Mouse (Mus musculus): Measurements from ENCODE around the gene Rbfox1.

The Rbfox1 gene

GRCm38 (mm10) chr16:5992045-5993011 is 107.2 kb downstream of the Rbfox1 start:
- peak; percentile 38 to 47 for DNase-seq (ENCODE audit: low spot score in 2 of 2)

GRCm38 (mm10) chr16:5997136-5997535 is 112.0 kb downstream of the Rbfox1 start:
- peak in 1 of 2 experiments; percentile 28 for DNase-seq (ENCODE audit: low spot score in 2 of 2)

DNA sequence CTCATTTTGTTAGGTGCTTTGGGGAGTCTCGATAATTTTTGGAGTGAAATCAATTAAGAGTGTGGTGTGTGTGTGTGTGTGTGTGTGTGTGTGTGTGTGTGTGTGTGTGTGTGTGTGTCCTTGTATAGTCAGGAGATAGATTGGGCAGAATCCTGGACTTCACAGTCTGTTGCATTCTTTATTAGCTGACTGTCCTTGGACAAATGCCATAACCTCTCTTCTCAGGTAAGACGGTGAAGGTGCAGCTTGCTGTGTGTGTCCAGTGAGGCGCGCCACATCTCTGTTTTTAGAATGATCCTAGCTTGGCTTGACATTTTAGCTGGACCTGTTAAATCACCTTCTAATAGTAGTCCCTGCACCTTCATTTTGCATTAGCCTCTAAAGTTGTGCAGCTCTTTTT is 112.5 kb downstream of the Rbfox1 start:
- no peak for DNase-seq (ENCODE audit: low spot score in 2 of 2)

GRCm38 (mm10) chr16:6000016-6000415 is 114.9 kb downstream of the Rbfox1 start:
- no peak for DNase-seq (ENCODE audit: low spot score in 2 of 2)

DNA sequence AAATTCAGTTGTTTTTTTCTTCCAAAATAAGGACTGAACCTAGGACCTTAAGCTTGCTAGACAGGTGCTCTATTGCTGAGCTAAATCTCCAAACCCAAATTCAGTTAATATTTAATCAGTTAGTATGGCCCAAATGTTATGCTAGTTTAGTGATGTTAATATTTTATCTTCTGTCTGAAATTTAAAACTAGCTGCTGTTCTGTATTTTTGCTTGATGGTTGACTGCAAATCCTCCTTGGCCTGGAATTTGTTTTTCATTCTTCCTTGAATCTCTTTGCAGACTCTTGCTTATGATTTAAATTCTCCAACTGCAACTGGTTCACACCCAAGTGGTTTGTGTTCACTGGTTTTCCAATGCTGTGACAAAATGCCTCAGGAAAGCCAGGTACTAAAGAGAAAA is 121.8 kb downstream of the Rbfox1 start:
- no peak for DNase-seq (ENCODE audit: low spot score in 2 of 2)

DNA sequence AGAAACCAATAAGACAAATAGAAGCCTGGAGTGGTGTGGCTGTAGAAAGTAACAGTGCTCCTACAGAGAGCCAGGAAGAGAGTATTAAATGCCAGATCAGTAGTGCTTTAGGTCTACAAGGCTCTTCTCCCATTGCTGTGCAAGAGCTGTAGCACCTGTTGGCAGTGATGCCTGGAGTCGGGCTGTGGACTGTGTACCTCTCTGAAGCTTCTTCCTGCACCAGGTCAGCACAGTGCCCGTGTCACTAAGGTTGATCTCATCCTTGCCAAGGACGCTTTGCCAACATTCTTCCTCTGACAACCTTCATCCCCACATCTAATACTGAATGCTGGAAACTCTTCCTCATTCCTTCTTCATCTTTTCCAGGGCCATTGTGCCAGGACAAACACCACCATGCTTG is 127.7 kb downstream of the Rbfox1 start:
- DNase-seq (ENCODE audit: low spot score in 2 of 2): no peak

- DNase-seq (ENCODE audit: low spot score in 2 of 2): peak; percentile 97 to 98
These were observed 133.5 kb downstream of the Rbfox1 start for GRCm38 (mm10) chr16:6018639-6019038.

DNA sequence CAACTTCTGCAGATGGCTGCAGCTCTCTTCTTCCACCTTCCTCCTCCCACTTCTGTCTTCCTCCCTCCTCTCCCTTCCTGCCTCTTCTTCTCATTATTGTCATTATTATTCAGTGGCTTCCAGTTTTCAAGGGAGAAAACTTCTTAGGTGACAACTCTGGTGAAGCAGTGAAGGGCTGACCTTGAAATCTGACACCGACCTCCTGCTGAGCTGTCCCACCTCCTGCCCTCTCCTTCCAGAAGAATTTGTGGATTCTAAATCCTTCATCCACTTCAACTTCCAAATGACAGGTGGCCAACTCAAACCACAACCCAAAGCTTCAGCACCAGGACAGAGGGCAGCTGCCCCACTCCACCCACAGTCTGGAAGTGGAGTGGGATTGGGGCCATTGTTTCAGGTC is 134.2 kb downstream of the Rbfox1 start:
- no peak for DNase-seq (ENCODE audit: low spot score in 2 of 2)

DNA sequence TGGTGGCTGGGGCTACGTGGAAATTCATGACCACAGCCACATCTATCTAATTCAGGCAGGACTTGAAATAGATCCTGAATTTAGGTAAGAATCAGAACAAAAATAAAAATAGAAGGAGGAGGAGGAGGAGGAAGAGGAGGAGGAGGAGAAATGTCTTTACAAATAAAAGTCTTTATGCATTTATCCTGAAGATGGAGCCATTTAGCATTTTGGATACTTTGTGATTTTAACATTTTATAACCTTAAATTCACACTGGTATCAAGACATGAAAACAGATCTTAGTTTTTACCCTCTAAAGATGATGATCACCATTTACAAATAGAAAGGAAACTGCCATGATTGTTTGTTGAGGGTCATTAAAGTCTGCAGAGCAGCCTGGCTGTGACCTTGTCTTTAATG is 146.1 kb downstream of the Rbfox1 start:
- DNase-seq (ENCODE audit: low spot score in 2 of 2): no peak

- DNase-seq (ENCODE audit: low spot score in 2 of 2): no peak
These were observed 147.4 kb downstream of the Rbfox1 start for GRCm38 (mm10) chr16:6032563-6032962.

- no peak for DNase-seq (ENCODE audit: low spot score in 2 of 2)
These were observed 149.7 kb downstream of the Rbfox1 start for GRCm38 (mm10) chr16:6034876-6035275.

- DNase-seq (ENCODE audit: low spot score in 2 of 2): no peak
These were observed 151.9 kb downstream of the Rbfox1 start for GRCm38 (mm10) chr16:6037009-6037408.

DNA sequence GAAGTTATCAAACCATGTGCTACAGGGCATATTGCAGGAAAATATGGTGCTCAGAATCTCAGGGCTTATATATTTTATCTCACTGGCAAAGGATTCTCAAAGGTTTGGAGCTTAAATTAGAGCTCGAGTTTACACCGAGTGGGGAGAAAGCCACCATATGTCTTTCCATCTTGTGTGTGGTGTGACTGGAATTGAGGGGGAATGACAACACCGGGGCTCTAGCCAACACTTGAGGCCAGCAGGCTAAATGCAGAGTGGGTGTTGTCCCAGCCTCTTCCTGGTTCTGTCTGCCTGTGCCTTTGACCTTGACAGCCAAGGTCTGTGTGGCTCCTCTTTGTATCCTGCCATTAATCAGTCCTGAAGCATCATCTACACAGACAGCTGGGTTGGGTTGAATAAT is 157.6 kb downstream of the Rbfox1 start:
- peak; percentile 40 to 42 for DNase-seq (ENCODE audit: low spot score in 2 of 2)

GRCm38 (mm10) chr16:6048601-6049000 is 163.4 kb downstream of the Rbfox1 start:
- no peak for DNase-seq (ENCODE audit: low spot score in 2 of 2)

DNA sequence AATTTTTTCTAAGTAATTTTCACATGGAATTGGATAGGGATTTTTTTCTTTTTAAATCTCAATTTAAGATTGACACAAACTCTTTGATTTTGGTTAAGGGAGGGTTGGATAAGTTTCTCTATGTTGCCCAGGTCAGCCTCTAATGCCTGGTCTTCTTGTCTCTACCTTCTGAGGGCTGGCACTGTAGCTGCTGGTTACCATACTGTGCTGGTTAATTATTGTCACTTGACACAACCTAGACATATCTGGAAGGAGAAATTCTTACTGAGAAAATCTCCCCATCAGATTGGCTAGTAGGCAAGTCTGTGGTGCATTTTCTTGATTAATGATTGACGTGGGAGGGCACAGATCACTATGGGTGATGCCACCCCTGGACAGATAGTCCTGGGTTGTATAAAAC is 177.3 kb downstream of the Rbfox1 start:
- DNase-seq (ENCODE audit: low spot score in 2 of 2): no peak

GRCm38 (mm10) chr16:6065481-6065880 is 180.3 kb downstream of the Rbfox1 start:
- DNase-seq (ENCODE audit: low spot score in 2 of 2): no peak

DNA sequence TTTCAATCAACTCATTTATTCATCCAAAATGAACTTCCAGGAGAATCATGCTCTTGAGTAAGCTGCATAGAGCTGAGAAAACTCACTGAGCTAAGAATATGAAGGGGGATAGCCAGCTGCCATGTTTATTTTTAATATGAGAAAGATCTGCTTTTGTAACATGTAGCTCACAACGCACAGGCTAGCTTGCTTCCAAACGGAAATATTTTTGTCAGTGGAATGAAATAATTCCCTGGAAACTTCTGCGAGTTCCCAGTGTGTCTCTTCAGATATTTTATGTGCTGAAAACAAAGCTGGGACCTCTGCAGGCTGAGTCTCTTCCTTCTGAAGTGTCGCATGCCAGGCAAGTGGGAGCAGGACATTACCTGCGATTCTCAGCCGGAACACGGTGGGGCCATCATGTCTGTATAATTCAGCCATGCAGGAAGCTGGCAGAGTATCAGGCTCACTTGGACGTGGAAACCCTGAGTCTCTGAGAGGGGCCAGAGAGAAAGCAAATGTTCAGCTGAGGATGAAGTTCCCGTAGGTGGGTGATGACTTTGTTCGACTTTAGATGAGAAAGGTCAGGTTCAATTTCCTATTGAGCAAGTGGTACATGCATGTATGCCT is 190.4 kb downstream of the Rbfox1 start:
- no peak for DNase-seq (ENCODE audit: low spot score in 2 of 2)

- no peak for DNase-seq (ENCODE audit: low spot score in 2 of 2)
These were observed 193.9 kb downstream of the Rbfox1 start for GRCm38 (mm10) chr16:6079017-6079416.

GRCm38 (mm10) chr16:6084701-6085365 is 199.7 kb downstream of the Rbfox1 start:
- DNase-seq (ENCODE audit: low spot score in 2 of 2): no peak

GRCm38 (mm10) chr16:6086200-6086599 is 201.0 kb downstream of the Rbfox1 start:
- no peak for DNase-seq (ENCODE audit: low spot score in 2 of 2)

- no peak for DNase-seq (ENCODE audit: low spot score in 2 of 2)
These were observed 206.4 kb downstream of the Rbfox1 start for GRCm38 (mm10) chr16:6091326-6092123.

All from right cerebral cortex, adult 2 months (tissue).